9 mouse cellular contexts compared by ENCODE assay signal in the genomic region with DNA sequence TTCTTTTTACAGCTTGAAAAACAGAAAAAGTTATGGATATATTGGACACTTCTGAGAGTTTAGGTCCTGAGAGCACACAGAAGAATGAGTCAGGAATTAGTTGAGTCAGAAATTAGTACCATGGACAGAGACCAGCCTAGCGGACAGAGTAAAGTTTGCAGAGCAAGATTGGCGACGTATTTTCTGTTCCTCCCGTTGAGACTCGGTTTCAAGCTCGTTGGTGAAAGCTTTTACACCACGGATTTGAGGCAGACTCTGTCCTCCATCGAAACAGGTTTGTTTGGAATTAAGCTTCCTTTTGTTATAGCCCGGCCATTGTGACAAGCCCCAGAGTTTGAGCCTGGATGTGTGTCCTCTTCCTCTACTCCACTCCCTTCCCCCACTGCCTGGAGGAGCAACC. TPM values are rescaled to one million over a fixed set of nuclear protein-coding genes. Genes with fewer than 3 reads are reported as not detected.
DNase-seq lines count a peak whose midpoint lies in the region; ATAC-seq lines count a peak whose summit lies in the region.
"Had no signal": no experiment of that assay in that cellular context is flagged by ENCODE, and none has a peak within 500 bp of the region (broad histone marks: within the 10 kb centered on the region; RNA-seq: fewer than 3 reads in every experiment).

No protein-coding gene starts in this region.

- H3K9ac ChIP-seq in forebrain, embryonic 13.5 days, result no peak overlapping the region

- ATAC-seq in forebrain, embryonic 13.5 days, result no peak

- H3K36me3 ChIP-seq in forebrain, embryonic 13.5 days (ENCODE audit: poor library complexity, severe bottlenecking), result no peaks in the 10 kb centered on the region

- H3K27me3 ChIP-seq in forebrain, embryonic 13.5 days, result 0 out of 2 replicates have a peak, but pooled peaks cover 6% of the 10 kb centered on the region

- peaks cover 24% of the 10 kb centered on the region for H3K4me1 ChIP-seq in forebrain, embryonic 13.5 days

- 2% methylated on average over 9 of the region's 9 CpGs for WGBS in forebrain, embryonic 13.5 days

- H3K27ac ChIP-seq in forebrain, embryonic 13.5 days, result no peak overlapping the region

- no peak overlapping the region; the same call in 1 of the 2 replicates for H3K4me3 ChIP-seq in forebrain, embryonic 13.5 days

- peak; percentile 52 for DNase-seq in adrenal gland, postnatal 14 days
- no peak for DNase-seq in adrenal gland, adult 18-20 months (ENCODE audit: low spot score in 2 of 2)
- DNase-seq in A20 (ENCODE audit: low read depth, low spot score), result peak; percentile 48
- peak; percentile 69 for DNase-seq in mesoderm, embryonic 11.5 days (ENCODE audit: low read depth, low spot score)
- DNase-seq in thymus, postnatal 4 days, result no peak
- DNase-seq in urinary bladder, postnatal 25 days (ENCODE audit: low spot score), result no peak
- DNase-seq in frontal cortex, adult 2 months (ENCODE audit: extremely low spot score in 1 of 2, low spot score in 1 of 2), result no peak

- H3K4me2 ChIP-seq in forebrain, embryonic 13.5 days, result peak overlapping the region; percentile 71

- no peaks in the 10 kb centered on the region for H3K9me3 ChIP-seq in forebrain, embryonic 13.5 days (replicated peaks)

RNA-seq across cellular contexts. Expression of a gene that starts 21.0 kb away (rescaled TPM):
- total RNA-seq in adrenal gland, postnatal 14 days (2021), result 1.8 and 7.3 TPM in 2 replicates
- total RNA-seq in adrenal gland, adult 18-20 months (2021), result under 1 TPM; 0.54 to 0.89 TPM
- 117 TPM in 2 replicates for polyA plus RNA-seq in forebrain, embryonic 13.5 days (2015; fragmentation: Nextera tagmentation; extraction: Ambion mirVana)
- polyA plus RNA-seq in frontal cortex, adult 2 months (2012; rRNA removed), result 25.8 and 29.3 TPM in 2 replicates
- total RNA-seq: neutrophil, adult 5-6 weeks had no signal

Comparison
In these comparisons a context has a peak if more than half of its experiments do, and no peak if none do; other contexts are left out.
1. DNase-seq: peak in adrenal gland, postnatal 14 days (single experiment), A20 (single experiment) and mesoderm, embryonic 11.5 days (single experiment); none in adrenal gland, adult 18-20 months (0 of 2), thymus, postnatal 4 days (single experiment), urinary bladder, postnatal 25 days (single experiment) and frontal cortex, adult 2 months (0 of 2).